Mouse (Mus musculus) CH12.LX (cell line): ENCODE results near the gene Nkx1-1. TPM values are rescaled to one million over a fixed set of nuclear protein-coding genes. Genes with fewer than 3 reads are reported as not detected.

Source experiments
- DNase-seq: peaks from one replicate; pipeline ENCODE4 v3.0.0-alpha.2; 2013; ENCODE audit errors: extremely low read depth
- H3K27ac ChIP-seq: 2 replicates; pipeline ENCODE4 v1.5.1; 2012; ENCODE audit warnings: low read depth, mild to moderate bottlenecking, control low read depth, moderate library complexity; ENCODE audit not compliant: insufficient read depth
- H3K27me3 ChIP-seq: replicated peaks from 2 replicates; pipeline ENCODE3; 2012; ENCODE audit warnings: inconsistent platforms
- H3K36me3 ChIP-seq, 2 experiments: replicated peaks in 1 of 2; 2 replicates each; pipeline versions ENCODE3 to v1.6.1; 2012; ENCODE audit warnings: inconsistent platforms in 1 of 2, low read length in 1 of 2, mild to moderate bottlenecking in 1 of 2, mixed read lengths in 1 of 2, moderate library complexity in 1 of 2; ENCODE audit not compliant: control insufficient read depth in 1 of 2, insufficient read depth in 1 of 2
- H3K4me1 ChIP-seq, 2 experiments: 2 replicates each; pipeline ENCODE4 v1.6.1; 2012; ENCODE audit warnings: inconsistent platforms in 1 of 2, moderate library complexity in 1 of 2; ENCODE audit not compliant: insufficient read depth in 2 of 2, control insufficient read depth in 1 of 2
- H3K4me2 ChIP-seq: 2 replicates; pipeline ENCODE4 v1.6.1; 2012; ENCODE audit warnings: low read depth, mild to moderate bottlenecking, control low read depth; ENCODE audit not compliant: poor library complexity, insufficient read depth, severe bottlenecking
- H3K4me3 ChIP-seq, 3 experiments: fragments of 150-350 bp in 1 of 3; sonication (generic) in 1 of 3; replicated peaks in 1 of 3; 2 replicates each; pipeline versions ENCODE3 to v1.5.1; 2011 to 2012; ENCODE audit warnings: low read depth in 2 of 3, low read length in 2 of 3, mild to moderate bottlenecking in 2 of 3, moderate library complexity in 2 of 3, control low read depth in 1 of 3, improper control_type of control experiment in 1 of 3, inconsistent platforms in 1 of 3, mixed read lengths in 1 of 3; ENCODE audit not compliant: poor library complexity in 1 of 3
- H3K79me2 ChIP-seq: replicated peaks from 2 replicates; pipeline ENCODE4 v1.6.1; 2012; ENCODE audit warnings: mild to moderate bottlenecking, moderate library complexity; ENCODE audit not compliant: control insufficient read depth, poor library complexity, insufficient read depth, severe bottlenecking; ENCODE audit errors: extremely low read depth
- H3K9ac ChIP-seq: 2 replicates; pipeline ENCODE4 v1.6.1; 2012; ENCODE audit warnings: low read depth, mild to moderate bottlenecking, control low read depth, moderate library complexity; ENCODE audit not compliant: insufficient read depth
- H3K9me3 ChIP-seq: replicated peaks from 2 replicates; pipeline ENCODE3; 2012; ENCODE audit warnings: low read length, inconsistent platforms, mixed read lengths
- BHLHE40 ChIP-seq: IDR thresholded peaks from 2 replicates; pipeline ENCODE4 v1.6.1; 2011; ENCODE audit warnings: mild to moderate bottlenecking, low read depth, low read length, improper control_type of control experiment
- CHD1 ChIP-seq: IDR thresholded peaks from 2 replicates; pipeline ENCODE4 v1.6.1; 2012; ENCODE audit warnings: low read depth, low read length, improper control_type of control experiment, inconsistent platforms
- CHD2 ChIP-seq: IDR thresholded peaks from 2 replicates; pipeline ENCODE4 v1.6.1; 2011; ENCODE audit warnings: low read length, improper control_type of control experiment
- CTCF ChIP-seq, 2 experiments: IDR thresholded peaks in 1 of 2; conservative IDR thresholded peaks in 1 of 2; 2 replicates each; pipeline ENCODE4 v1.5.1; 2011 to 2012; ENCODE audit warnings: low read depth in 2 of 2, low read length in 2 of 2, improper control_type of control experiment in 1 of 2, inconsistent platforms in 1 of 2, mild to moderate bottlenecking in 1 of 2, moderate library complexity in 1 of 2
- ELF1 ChIP-seq: IDR thresholded peaks from 2 replicates; pipeline ENCODE4 v1.6.1; 2014; ENCODE audit warnings: low read depth, mild to moderate bottlenecking, inconsistent platforms, low read length, improper control_type of control experiment
- HCFC1 ChIP-seq: IDR thresholded peaks from 2 replicates; pipeline ENCODE4 v1.6.1; 2012; ENCODE audit warnings: low read depth, mild to moderate bottlenecking, inconsistent platforms, low read length, improper control_type of control experiment
- JUN ChIP-seq: IDR thresholded peaks from 2 replicates; pipeline ENCODE4 v1.6.1; 2011; ENCODE audit warnings: low read depth, mild to moderate bottlenecking, low read length, improper control_type of control experiment, moderate library complexity; ENCODE audit not compliant: insufficient read depth
- KAT2A ChIP-seq: IDR thresholded peaks from 2 replicates; pipeline ENCODE4 v1.6.1; 2012; ENCODE audit warnings: low read length, improper control_type of control experiment, inconsistent platforms; ENCODE audit not compliant: insufficient replicate concordance
- MAX ChIP-seq: IDR thresholded peaks from 2 replicates; pipeline ENCODE4 v1.6.1; 2011; ENCODE audit warnings: low read length, improper control_type of control experiment
- MAZ ChIP-seq: IDR thresholded peaks from 2 replicates; pipeline ENCODE4 v1.6.1; 2012; ENCODE audit warnings: low read depth, mild to moderate bottlenecking, inconsistent platforms, low read length, improper control_type of control experiment, moderate library complexity
- MEF2A ChIP-seq: IDR thresholded peaks from 2 replicates; pipeline ENCODE4 v1.6.1; 2014; ENCODE audit warnings: low read depth, mild to moderate bottlenecking, inconsistent platforms, low read length, improper control_type of control experiment, borderline replicate concordance
- MXI1 ChIP-seq: IDR thresholded peaks from 2 replicates; pipeline ENCODE4 v1.6.1; 2011; ENCODE audit warnings: mild to moderate bottlenecking, low read depth, low read length, improper control_type of control experiment
- NELFE ChIP-seq: IDR thresholded peaks from 2 replicates; pipeline ENCODE4 v1.6.1; 2011; ENCODE audit warnings: low read depth, low read length, improper control_type of control experiment
- NRF1 ChIP-seq: IDR thresholded peaks from 2 replicates; pipeline ENCODE4 v1.6.1; 2014; ENCODE audit warnings: low read depth, mild to moderate bottlenecking, inconsistent platforms, low read length, improper control_type of control experiment, moderate library complexity
- POLR2A ChIP-seq: IDR thresholded peaks from 2 replicates; pipeline ENCODE4 v1.6.1; 2011; ENCODE audit warnings: low read depth, mild to moderate bottlenecking, improper control_type of control experiment, low read length
- POLR2AphosphoS2 ChIP-seq: IDR thresholded peaks from 2 replicates; pipeline ENCODE4 v1.6.1; 2011; ENCODE audit warnings: low read depth, low read length, improper control_type of control experiment
- RCOR1 ChIP-seq: conservative IDR thresholded peaks from 2 replicates; pipeline ENCODE4 v1.6.1; 2012; ENCODE audit warnings: low read depth, mild to moderate bottlenecking, inconsistent platforms, low read length, improper control_type of control experiment
- SIN3A ChIP-seq: IDR thresholded peaks from 2 replicates; pipeline ENCODE4 v1.6.1; 2012; ENCODE audit warnings: low read length, improper control_type of control experiment, inconsistent platforms
- UBTF ChIP-seq: IDR thresholded peaks from 2 replicates; pipeline ENCODE4 v1.6.1; 2012; ENCODE audit warnings: low read depth, mild to moderate bottlenecking, inconsistent platforms, low read length, improper control_type of control experiment, moderate library complexity
- USF2 ChIP-seq: conservative IDR thresholded peaks from 2 replicates; pipeline ENCODE4 v1.6.1; 2011; ENCODE audit warnings: low read depth, low read length, improper control_type of control experiment
- ZC3H11A ChIP-seq: IDR thresholded peaks from 2 replicates; pipeline ENCODE4 v1.6.1; 2012; ENCODE audit warnings: low read depth, mild to moderate bottlenecking, inconsistent platforms, low read length, improper control_type of control experiment
- ZMIZ1 ChIP-seq: IDR thresholded peaks from 2 replicates; pipeline ENCODE4 v1.6.1; 2012; ENCODE audit warnings: low read depth, mild to moderate bottlenecking, inconsistent platforms, low read length, improper control_type of control experiment
- dilution Hi-C: fragments of 300-500 bp; cut with MboI; formaldehyde crosslinking; loops from 2 replicates; pipeline ENCODE4 v1.14.3; 2020; ENCODE audit warnings: low sequenced_read_pairs; ENCODE audit not compliant: extremely low pct_unique_long_range_greater_than_20kb, extremely low pct_ligation_motif_present
- in situ Hi-C: fragments of 300-500 bp; cut with MboI; formaldehyde crosslinking; loops from 3 replicates; pipeline ENCODE4 v1.14.3; 2019; ENCODE audit warnings: low sequenced_read_pairs, low pct_ligation_motif_present, low pct_unique_long_range_greater_than_20kb, mixed read lengths
- polyA plus RNA-seq: library from polyadenylated mRNA; unstranded; fragments of >175 nt; gene quantifications from 2 replicates; pipeline ENCODE4 v1.2.1, GENCODE M21; 2012; ENCODE audit warnings: low read depth; ENCODE audit not compliant: insufficient read length
- total RNA-seq, 2 experiments: library from RNA; depleted of rRNA; stranded (reverse); fragments of 300-350 nt in 1 of 2; fragments of >200 nt in 1 of 2; gene quantifications; 2 replicates each; pipeline ENCODE4 v1.2.3; 2012 to 2014

The Nkx1-1 gene
- total and polyA plus RNA-seq, 3 experiments: not detected

- peaks cover 50% of the 10 kb centered on the region for H3K9me3 ChIP-seq
- H3K4me3 ChIP-seq: no peak overlapping the region
- no peaks in the 10 kb centered on the region for H3K79me2 ChIP-seq
- in situ Hi-C loops (no loop called here), dilution Hi-C loops (no loop called here)
- no peak overlapping the region for H3K4me2 ChIP-seq
- no peak for TF ChIP-seq MAX
- TF ChIP-seq RCOR1: no peak
- TF ChIP-seq MEF2A: no peak
- TF ChIP-seq HCFC1: no peak
- no peak for TF ChIP-seq MXI1
- TF ChIP-seq ELF1: no peak
- no peak for TF ChIP-seq ZC3H11A
- TF ChIP-seq NRF1: no peak
- no peak for TF ChIP-seq NELFE
- TF ChIP-seq CHD1: no peak
- TF ChIP-seq CTCF (conservative IDR thresholded peaks at IDR 0.05 in 1 of 2, IDR thresholded peaks at IDR 0.05 in 1 of 2; ENCODE audit: low read depth in 2 of 2, low read length in 2 of 2): no peak
- TF ChIP-seq POLR2AphosphoS2: no peak
- no peak for TF ChIP-seq JUN
- no peak for TF ChIP-seq USF2
- H3K9ac ChIP-seq: no peak overlapping the region
- H3K27me3 ChIP-seq: peaks cover 3% of the 10 kb centered on the region
- no peak for DNase-seq
- no peak overlapping the region for H3K27ac ChIP-seq
- no peaks in the 10 kb centered on the region for H3K4me1 ChIP-seq
- no peaks in the 10 kb centered on the region for H3K36me3 ChIP-seq
Observed at GRCm38 (mm10) chr5:33435151-33435550, 1.4 kb upstream of the Nkx1-1 start.

- no peak for DNase-seq
- H3K27ac ChIP-seq: no peak overlapping the region
- dilution Hi-C loops (no loop called here), in situ Hi-C loops (no loop called here)
- H3K9ac ChIP-seq: no peak overlapping the region
- H3K4me3 ChIP-seq: no peak overlapping the region
- H3K27me3 ChIP-seq: peaks cover 1% of the 10 kb centered on the region
- no peak overlapping the region for H3K4me2 ChIP-seq
- peaks cover 51% of the 10 kb centered on the region for H3K9me3 ChIP-seq
- H3K36me3 ChIP-seq: no peaks in the 10 kb centered on the region
- H3K4me1 ChIP-seq: no peaks in the 10 kb centered on the region
- no peaks in the 10 kb centered on the region for H3K79me2 ChIP-seq
- TF ChIP-seq CHD2 (no peak), ZMIZ1 (no peak), JUN (no peak), ZC3H11A (no peak), BHLHE40 (no peak), UBTF (no peak), MAX (no peak), KAT2A (no peak), SIN3A (no peak), POLR2A (no peak), MAZ (no peak)
Observed at GRCm38 (mm10) chr5:33434141-33434780, 485 bp upstream of the Nkx1-1 start.
